Mouse (Mus musculus) lung, postnatal 10 days (tissue): ENCODE measurements around the gene Pogz.
"Not testable (repeated sequence)": the region's sequence is repeated elsewhere in the genome, so short reads cannot be mapped to it uniquely, and the experiment has no call there.

Source experiments
- DNase-seq: peaks from one replicate; pipeline ENCODE4 v3.0.0; 2021

The Pogz gene

GRCm38 (mm10) chr3:94833358-94833757 is 4.0 kb upstream of the Pogz start:
- DNase-seq, result no peak

DNA sequence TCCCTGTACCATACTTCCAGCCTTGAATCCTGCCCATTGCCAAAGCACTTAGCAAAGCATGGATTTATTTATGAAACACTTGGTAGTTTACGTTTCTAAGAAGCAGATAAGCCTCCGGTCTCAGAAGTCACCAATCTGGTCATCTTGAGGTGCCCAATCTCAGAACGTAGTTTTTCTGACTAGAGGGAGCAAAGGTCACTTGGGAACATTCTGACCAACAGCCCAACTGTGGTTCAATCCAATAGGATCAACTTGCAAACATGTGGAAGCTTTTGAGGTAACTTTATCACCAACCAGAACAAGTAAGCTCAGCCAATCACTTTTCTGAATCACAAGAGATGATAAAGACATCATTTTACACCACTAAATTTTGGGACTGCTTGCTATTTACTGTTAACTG is 2.0 kb upstream of the Pogz start:
- no peak for DNase-seq

GRCm38 (mm10) chr3:94837959-94838496 is 661 bp downstream of the Pogz start:
- peak; percentile 89 for DNase-seq

DNA sequence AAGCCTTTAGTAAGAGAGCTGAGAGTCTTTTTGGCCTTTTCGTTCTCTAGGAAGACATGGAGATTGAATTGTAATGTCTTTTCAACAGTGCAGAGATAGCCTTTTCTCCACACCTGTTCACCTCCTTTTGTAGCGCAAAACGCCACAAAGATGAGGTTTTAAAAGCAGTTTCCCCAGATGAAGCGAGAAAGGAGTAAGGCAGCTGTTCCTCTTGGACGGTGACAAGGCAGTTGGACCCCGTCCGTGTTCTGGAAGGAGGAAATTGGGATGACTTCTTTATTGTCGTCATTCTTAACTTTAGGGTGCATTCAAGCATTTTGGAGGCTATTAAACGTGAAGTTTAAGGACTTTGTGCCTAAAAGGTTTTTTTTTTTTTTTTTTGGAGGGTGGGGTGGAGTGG is 1.3 kb downstream of the Pogz start:
- peak; percentile 47 for DNase-seq

GRCm38 (mm10) chr3:94839101-94839500 is 1.7 kb downstream of the Pogz start:
- DNase-seq, result no peak

DNA sequence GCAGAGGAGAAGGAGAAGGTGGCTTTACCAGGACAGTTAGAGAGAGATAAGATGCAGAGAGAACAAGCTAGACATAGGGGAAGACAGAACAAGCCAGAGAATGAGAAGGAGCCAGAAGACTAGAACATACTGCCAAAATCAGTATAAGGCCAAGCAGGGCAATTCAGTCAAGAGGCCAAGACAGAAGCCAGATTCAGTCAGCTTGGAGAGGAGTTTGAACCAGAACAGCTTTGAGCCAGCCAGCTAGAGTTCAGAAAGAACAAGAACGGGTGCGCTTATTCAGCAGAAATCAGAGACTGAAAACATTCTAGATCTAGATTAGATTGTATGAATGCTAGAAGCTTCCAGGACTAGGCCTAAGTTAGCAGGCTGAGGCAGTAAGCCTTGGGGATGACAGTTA is 10.0 kb downstream of the Pogz start:
- DNase-seq, result no peak

- peak; percentile 84 for DNase-seq
Observed at GRCm38 (mm10) chr3:94849338-94849737, 12.0 kb downstream of the Pogz start.

GRCm38 (mm10) chr3:94851731-94852130 is 14.4 kb downstream of the Pogz start:
- peak; percentile 18 for DNase-seq

- DNase-seq, result no peak
Observed at GRCm38 (mm10) chr3:94852215-94852614, 14.8 kb downstream of the Pogz start.

DNA sequence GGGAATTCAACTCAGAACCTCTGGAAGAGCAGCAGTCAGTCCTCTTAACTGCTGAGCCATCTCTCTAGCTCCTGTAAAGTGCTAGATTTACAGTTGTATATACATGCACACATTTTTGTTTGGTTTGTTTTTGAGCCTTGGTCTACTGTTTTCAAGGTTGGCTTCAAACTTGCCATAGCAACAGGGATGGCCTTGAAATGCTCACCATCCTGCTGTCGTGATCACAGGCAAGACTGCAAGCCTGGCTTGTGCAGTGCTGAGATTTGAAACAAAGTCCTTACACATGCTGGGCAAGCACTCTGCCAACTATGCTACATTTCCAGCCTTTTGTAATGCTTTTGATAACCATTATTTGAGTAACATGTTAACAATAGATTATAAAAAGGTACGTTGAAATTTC is 22.1 kb downstream of the Pogz start:
- DNase-seq, result no peak

- no peak for DNase-seq
Observed at GRCm38 (mm10) chr3:94869011-94869410, 31.6 kb downstream of the Pogz start.

DNA sequence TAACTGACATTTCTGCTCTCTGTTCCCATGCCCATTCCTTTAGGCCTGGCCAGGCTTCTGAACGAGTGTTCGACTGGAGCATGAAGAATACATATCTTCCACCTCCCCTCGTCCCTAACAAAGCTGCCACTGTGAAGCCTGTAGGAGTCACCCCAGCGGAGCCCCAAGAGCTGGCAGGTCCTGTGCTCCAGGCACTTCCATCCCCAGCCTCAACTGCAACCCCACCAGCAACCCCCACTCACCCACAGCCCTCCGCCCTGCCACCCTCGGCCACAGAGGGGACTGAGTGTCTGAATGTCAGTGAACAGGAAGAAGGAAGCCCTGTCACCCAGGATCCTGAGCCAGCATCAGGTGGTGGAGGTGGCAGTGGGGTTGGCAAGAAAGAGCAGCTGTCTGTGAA is 41.3 kb downstream of the Pogz start:
- no peak for DNase-seq

GRCm38 (mm10) chr3:94881840-94882239 is 44.5 kb downstream of the Pogz start:
- no peak for DNase-seq

DNA sequence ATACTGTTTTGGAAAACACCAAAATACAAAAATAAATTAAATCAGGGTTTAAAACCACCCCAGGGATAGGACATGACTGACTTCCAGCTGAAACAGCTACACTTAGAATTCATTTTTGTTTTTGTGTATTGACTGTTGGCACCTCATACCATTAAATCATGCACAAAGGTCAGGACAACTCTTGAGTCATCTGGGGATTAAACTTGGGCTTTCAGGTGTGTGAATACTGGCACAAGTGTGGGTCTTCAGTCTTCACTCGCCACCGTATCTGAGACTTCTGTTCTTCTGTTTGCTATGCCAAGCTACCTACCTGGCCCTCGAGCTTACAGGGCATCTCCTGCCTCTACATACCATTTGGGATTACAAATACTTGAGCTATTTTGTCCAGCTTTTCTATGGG is 45.2 kb downstream of the Pogz start:
- DNase-seq, result no peak

- peak; percentile 92 for DNase-seq
Observed at GRCm38 (mm10) chr3:94886316-94887224, 49.2 kb downstream of the Pogz start, which contains the start of gene Psmb4. Gene Psmb4 (minus strand): TSS chr3:94886961.

DNA sequence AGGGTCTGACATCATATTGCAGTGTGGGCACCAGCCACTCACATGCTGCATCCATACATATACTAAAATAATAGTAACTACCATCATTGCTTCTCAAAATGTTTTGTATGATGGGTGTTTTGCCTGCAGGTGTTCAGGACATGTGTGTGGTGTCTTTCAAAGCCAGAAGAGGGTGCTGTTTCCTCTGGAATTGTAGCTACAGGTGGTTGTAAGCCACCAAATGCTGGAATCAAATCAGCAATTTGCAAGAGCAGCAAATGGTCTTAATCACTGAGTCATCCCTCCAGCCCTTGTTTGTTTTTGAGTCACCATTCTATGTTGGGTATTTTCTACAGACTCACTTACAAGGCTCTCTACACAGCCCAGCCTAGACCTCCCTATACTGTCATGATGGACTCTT is 51.2 kb downstream of the Pogz start:
- DNase-seq, result peak; percentile 64

DNA sequence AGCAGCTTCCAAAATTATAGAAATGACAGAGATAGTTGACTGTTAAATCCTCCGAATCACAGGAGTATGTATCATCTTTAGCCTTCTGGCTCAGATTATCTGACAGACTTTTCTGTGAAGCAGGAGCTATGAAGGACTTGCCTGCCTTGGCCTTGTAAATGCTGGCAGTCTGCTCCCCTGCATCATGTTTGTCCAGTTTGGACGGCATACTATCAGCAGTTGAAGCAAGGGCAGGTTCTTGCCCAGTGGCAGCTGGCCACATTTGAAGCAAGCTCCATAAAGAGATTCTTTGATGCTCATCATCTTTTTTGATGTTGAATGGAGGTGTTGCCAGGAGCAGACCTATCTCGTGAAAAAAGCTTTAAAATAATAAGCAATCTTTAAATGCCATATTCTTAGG is 56.7 kb downstream of the Pogz start:
- DNase-seq, result no peak

DNA sequence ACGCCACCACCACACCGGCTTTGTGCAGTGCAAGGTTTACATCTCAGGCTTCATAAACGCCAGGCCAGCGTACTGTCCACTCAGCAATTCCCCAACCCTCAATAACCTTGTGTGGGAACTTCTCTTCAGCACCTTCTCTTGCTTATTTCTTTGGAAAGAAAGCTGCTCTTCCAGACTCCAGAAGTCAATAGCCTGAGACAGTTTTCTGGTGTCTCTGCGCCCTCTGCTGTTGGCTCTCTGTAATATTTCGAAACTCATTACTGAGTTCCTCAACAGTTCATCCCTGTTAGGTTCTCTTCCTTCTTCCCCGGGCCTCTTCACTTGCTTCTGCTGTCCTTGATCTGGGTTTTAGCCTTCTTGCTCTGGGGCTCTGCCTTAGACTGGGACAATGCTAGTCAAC is 65.4 kb downstream of the Pogz start:
- DNase-seq, result peak; percentile 78

- not testable (repeated sequence) for DNase-seq
Observed at GRCm38 (mm10) chr3:94904759-94905158, 67.4 kb downstream of the Pogz start.

DNA sequence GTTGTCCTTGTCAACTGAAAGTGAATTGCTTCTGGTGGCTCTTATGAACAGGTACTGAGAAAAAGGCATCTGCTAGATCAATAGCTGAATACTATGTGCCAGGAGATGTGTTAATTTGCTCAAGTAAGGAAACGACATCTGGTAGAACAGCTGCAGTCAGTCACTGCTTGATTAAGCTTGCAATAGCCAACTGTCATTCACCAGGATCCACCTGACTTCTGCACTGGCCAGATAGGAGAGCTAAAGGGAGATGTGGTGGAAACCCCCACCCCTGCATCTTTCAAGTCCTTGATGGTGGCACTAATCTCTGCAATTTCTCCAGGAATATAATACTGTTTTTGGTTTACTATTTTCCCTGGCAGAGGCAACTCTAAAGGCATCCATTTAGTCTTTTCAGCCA is 69.1 kb downstream of the Pogz start:
- DNase-seq, result no peak

DNA sequence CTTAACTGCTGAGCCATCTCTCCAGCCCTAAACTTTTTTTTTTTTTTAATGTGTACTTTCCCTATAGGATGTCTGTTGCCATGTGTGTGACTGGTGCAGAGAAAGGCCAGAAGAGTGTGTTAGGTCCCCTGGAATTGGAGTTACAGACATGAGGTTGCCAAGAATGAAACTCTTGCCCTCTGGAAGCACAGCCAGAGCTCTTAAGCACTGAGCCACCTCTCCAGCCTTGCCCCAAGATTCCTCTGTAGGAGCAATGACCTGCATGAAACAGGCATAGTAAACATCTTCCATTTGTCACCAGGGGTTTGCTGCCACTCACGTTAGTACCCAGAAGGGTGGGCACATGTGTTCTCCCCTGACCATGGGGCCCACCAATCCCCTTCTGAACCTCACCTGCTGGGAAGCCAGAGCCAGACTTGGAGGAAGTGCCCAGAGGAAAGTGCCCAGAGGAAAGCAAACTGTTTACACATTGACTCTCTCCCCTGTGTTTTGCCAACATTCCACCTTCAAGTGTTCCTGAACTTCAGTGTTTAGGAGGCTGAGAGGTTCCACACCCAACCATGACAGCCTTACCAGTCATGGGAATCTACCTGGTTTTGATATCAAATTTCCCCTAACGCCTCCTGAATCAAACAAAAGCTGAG is 73.8 kb downstream of the Pogz start:
- peak; percentile 54 for DNase-seq

- DNase-seq, result peak; percentile 42
Observed at GRCm38 (mm10) chr3:94913801-94914200, 76.4 kb downstream of the Pogz start.

DNA sequence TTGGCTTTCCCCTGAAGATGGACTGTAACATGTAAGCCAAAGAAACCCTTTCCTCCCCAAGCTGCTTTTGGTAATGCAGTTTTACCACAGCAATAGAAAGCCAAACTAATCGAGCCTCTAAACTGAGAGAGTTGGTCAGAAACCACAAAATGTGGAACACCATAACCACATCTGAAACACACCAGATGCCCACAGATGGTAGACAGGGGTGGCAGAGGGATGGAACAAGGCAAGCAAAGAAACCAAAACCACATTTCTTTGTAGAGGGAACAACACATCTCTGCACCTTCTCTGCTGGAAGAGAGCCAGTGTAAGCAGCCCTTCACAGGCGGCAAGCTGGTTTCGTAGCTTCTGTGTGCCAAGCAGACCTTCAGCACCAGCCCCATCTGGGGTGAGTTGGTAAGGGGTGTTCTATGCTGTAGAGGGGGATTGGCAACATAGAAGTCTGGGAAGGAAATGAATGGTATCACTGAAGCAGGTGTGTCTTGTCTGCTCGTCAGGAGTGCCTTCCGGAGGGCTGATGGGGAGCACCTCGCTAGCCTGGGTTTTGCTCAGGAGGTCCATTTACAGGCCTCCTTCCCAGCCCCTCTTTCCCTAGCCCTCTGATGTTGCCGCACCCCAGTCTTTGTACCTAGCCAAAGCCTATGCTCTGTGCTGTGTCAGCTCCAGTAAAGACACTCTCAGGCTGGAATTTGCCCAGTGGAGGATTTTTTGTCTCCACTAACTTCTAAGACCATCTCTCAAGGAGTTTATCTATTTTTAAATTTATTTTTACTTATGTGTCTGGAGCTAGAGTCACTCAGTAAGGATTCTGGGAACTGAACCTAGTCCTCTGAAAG is 78.8 kb downstream of the Pogz start:
- DNase-seq, result peak; percentile 36
